Mouse (Mus musculus): ENCODE results near the gene Synj1.

Synj1 gene

DNA sequence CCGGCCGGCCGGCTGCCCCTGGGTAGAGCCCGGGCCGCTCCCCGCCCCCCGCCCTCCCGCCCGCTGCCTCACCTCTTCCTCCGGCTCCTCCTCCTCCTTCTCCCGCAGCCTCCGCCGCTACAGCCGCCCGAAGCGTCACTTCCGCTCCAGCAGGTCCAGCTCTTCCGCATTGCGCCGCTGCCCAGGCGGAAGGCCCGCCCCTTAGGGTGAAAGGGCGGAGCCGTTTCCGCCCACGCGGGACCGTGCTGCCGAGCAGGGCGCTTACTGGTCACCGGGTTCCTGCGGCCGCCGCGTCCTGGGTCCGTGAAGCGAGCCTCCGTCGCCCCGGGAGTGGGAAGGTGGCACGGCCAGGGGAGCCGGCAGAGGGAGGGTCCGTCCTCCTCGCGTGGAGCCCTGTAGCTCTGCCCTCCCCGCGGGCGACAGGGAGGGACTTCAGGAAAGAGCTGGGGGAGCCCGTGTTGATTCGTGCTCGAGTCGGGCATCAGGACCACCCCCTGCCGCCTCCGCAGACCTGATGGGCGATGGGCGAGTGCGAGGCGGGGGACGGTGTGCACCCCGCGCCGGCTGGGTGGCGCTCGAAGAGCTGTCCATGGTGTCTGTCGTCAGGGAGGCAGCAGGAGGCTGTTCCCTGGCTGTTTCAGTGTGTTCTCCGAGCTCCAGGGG, at the start of gene Synj1:
Gene Synj1 (minus strand): TSS at position 288 of the 663 bp plus-strand sequence.
- DNase-seq (ENCODE audit: low spot score in 2 of 2): peak; percentile 86 to 91

DNA sequence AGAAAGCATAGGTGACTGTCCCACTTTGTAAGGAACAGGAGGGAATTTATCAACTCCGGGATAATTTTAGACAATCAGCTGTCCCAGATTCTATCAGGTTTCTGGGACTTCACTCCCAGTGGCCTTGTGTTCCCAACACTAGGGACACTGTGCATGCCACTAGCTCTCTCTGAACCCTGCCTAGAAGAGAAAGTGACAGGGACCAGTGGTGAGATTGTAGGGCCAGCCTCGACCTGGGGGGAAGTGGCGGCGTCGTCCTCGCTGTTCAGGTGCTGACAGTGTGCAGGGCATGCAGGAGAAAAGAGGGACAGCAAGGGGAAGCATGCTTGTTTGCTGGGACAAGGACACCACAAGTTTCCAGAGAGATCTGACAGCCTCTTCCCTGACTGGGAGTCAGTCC, 46.6 kb upstream of the Synj1 start:
- no peak for DNase-seq (ENCODE audit: low spot score in 2 of 2)

DNA sequence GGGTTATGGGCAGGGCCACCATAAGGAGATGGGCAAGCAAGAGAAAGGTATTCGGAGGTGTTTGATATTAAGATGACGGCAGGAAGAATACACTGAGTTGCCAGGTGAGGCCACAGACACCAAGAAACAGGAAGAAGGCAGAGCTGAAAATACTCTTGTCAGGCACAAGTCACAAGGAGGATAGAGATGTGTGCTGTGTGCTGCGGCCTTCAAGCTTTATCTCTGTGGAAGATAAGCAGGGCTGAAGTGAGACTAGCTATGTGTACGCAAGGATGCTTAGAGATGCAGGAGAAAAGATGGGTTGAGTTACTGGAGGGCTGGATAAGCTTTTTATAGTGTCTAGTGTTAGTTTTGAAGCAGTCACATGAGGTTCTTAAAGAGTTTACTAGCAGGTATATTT, 46.2 kb upstream of the Synj1 start:
- DNase-seq (ENCODE audit: low spot score in 2 of 2): no peak

DNA sequence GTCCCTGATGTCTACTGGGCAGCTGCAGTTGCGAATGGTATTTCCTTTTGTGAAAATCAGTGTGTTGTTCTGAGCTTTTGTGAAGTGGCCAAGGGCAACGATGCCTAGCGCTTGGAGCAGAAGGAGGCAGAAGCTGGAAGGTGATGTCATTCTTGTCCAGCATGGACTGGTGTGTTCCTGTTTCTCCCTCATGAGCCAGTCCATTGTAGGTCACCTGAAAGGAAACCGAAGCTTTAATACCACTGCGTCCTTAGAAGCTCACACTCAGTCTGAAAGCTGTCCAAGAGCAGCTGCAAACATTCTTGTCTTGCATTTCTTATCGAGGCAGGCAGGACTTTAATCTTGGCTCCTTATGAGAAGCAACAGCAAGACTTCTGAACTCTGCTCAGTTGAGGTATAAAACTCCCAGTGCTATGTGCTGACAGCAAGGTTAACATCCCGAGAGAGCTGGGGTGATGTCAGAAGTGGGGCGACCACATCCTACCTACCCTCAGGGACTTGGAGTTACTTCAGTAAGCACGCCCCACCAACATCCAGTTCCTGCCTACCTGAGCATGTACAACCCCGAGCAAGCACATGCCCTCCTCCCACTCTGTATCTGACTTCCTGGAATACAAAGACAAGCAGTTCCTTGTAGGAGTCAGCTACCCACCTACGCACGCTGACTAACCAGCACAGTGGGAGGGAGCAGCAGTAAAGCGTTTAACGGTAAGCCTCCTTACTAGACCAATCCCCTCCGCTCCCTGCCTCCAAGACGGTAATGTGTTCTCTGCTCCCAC, 45.1 kb upstream of the Synj1 start:
- peak in 1 of 2 experiments; percentile 54 for DNase-seq (ENCODE audit: low spot score in 2 of 2)

DNA sequence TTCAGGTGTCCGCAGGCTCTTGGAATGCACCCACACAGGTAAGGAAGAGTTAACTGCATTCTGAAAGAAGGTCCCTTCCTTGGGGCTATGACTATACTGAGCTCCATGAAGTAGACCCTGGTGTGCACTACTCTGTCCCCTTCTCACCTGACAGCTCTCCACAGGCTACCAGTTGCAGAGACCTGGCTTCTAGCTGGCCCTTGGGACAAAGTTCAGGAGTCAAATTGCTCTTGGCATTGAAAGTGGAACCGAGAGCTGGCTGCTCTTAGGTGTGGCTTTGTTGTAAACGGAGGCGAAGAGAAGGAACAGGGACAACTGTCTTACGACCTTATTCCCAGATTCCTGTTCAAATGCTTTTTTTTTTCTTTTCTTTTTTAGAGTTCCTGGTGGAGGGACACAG, 44.0 kb upstream of the Synj1 start:
- DNase-seq (ENCODE audit: low spot score in 2 of 2): no peak

DNA sequence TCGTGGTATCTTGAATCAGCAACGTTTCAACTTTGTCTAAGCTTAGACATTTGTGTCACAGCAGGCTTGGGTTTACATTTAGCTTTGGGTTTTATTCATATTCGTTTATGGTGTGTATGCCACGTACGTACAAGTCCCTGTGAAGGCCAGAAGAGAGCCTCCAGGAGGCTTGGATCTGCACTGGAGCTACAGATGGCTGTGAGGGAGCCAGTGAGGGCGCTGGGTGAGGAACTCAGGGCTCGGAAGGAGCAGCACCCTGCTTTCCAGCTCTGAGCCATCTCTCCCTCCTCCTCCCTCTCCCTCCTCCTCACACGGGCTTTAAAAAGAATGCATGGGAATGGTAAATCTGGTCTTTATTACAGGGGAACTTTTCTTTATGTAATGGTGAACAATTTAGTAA, 42.5 kb upstream of the Synj1 start:
- no peak for DNase-seq (ENCODE audit: low spot score in 2 of 2)

DNA sequence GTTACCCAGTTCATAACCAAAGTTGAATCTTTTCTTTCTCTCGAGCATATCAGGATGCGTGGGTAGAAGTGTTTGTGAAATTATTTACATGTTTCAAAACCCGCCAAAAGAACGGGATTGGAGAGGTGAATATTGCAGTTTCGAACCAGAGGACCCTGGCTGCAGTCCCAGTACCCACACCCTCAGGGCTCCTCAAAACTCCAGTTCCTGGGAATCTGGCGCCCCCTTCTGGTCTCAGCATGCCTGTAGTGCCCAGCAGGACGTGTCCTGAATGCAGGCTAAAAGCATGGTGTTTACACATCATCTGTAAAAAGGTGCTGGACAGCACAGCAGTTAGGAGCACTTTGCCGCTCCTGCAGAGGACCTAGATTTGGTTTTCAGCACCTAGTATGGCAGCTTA, 34.4 kb upstream of the Synj1 start:
- peak; percentile 34 to 57 for DNase-seq (ENCODE audit: low spot score in 2 of 2)

DNA sequence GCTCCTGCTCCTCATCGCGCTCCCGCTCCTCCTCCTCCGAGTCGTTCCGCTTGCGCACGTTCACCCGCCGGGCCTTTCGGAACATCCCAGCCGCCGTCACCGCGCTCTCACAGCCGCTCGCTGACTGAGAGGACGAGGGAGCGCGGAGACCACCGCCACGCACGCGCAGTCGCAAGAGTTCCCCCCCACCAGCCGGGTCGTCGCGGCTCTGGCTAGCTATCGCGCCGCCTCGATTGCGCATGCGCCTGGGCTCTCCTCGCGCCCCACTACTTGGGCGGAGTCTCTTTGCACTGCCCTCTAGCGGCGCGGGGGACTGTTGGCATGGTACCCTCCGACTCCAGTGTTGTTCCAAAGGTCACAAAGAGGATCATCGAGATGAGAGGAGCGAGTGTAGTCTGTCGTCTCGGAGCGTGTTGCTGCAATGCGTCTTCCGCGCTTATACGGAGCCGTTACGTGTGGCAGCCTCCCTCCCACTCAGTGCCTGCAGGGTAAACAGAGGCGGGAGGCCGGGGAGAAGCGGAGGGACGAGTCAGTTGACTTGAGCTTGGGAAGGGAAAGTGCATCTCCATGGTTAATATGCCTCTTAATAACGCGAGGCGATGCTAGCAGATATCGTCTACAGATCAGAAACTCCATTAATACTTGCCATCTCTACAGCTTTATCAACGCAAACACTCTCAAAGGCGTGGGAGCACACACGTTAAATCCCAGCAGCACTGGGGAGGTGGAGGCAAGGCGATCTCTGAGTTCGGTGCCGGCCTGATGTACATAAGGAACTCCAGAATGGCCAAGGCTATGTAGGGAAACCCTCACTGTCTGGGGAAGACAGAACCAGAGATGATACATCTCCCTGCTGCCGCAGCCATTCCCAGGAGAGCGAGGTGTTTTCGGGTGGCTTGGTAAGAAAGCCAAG, 33.4 kb upstream of the Synj1 start, which contains the start of gene Paxbp1:
Gene Paxbp1 (minus strand): TSS at position 274 of the 913 bp plus-strand sequence.
- DNase-seq (ENCODE audit: low spot score in 2 of 2): peak; percentile 97 to 98

DNA sequence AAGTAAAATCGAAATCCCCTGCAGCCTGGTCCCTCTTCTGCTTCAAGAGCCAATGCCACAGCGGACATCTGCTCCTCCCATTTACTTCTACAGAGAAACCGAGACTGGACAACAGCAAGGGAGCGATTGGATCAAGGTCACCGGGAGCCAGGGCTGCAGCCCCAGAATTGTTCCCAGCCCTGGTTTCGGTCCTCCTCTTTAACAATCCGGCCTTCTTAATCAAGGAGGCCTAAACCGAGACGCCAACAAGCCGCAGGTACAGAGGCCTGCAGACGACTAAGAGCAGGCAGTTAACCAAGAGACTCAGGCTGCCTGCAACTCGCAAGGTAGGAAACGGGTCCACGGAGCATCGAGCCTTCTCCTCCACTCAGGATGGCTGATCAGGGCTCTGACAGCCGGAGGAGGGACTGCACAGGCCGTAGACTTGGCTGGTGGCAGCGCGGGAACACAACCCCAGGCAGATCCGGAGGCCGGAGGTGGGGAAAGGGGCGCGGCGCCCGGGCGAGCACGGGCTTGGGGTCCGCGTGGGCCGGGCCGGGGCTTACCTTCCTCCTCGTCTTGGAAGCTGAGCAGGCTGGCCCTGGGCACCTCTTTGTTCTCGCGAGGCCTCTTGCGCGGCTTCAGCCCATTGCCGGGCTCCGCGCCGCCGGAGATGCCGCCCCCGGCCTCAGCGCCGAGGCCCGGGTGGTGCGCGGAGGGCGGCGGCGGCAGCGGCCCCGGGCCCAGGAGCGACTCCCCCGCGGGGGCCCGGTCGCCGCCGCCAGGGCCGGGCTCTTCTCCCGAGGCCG, 32.5 kb upstream of the Synj1 start:
- DNase-seq (ENCODE audit: low spot score in 2 of 2): peak; percentile 56 to 67

DNA sequence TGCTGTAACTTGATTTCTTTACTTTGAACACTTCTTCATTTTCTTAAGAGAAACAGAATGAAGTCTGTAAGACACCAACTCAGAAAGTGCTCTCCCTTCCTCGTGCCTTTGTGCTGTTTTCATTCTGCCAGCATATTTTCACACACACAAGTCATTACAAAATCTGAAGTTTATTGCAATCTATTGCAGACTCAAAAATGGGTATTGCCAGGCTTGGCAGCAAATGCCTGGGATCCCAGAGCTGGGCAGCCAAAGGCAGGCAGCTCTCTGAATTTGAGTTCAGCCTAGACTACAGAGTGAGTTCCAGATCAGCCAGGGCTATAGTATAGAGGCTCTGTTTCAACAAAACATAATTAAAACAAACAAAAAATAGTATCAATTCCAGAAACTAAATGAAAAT, 31.5 kb upstream of the Synj1 start:
- no peak for DNase-seq (ENCODE audit: low spot score in 2 of 2)

DNA sequence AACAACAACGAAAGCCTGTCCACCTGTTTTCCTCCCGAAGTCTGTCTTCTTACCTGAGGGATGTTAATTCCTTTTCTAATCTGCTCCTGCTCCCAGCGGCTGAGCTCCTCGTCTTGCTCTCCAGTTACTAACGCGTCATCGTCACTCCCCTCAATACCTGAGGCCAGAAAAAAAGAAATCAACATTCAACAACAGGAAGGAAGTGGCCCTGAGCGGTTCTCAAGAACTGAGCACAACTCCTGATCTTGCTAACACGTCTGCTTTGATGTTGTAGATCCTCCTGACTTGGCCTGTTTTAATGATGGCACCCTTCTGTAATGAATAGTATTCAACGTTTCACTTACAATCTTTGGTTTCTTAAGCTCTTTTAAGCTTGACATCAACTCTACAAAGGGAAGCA, 24.8 kb upstream of the Synj1 start:
- no peak for DNase-seq (ENCODE audit: low spot score in 2 of 2)

DNA sequence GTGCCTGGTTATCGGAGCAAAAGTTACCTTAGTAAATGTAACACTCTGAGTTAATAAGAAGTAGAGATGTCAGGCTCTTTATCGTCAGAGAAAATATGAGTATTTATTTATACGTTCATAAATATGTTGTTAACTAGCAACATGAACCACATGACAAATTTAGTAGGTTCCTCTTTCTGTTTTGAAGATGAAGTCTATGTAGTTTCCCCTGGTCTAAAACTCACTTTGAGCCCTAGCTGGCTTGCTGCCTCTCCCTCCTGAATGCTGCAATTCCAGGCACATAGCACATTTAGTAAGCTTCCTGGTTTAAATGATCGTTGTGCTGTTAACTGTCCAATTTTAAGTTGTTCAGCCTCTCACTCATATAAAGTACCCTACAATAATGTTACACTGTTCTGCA, 19.6 kb upstream of the Synj1 start:
- DNase-seq (ENCODE audit: low spot score in 2 of 2): no peak

DNA sequence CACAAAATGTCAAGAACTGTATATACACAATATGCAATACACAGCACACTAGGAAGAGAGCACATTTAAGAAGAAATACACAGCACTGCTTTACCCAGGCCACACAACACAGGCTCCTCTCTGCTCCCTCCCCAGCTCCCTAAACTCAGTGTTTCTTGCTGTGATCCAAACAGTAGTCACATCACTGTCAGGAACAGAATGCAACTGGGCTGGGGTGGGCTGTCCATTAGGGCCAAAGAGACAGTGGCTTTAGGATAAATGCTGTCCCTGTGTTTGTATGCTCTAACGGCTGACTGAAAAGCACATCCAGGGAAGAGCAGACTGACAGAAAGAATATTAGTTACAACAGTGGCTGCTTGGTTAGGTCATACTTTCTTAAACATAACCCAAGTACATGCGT, 18.8 kb upstream of the Synj1 start:
- no peak for DNase-seq (ENCODE audit: low spot score in 2 of 2)

DNA sequence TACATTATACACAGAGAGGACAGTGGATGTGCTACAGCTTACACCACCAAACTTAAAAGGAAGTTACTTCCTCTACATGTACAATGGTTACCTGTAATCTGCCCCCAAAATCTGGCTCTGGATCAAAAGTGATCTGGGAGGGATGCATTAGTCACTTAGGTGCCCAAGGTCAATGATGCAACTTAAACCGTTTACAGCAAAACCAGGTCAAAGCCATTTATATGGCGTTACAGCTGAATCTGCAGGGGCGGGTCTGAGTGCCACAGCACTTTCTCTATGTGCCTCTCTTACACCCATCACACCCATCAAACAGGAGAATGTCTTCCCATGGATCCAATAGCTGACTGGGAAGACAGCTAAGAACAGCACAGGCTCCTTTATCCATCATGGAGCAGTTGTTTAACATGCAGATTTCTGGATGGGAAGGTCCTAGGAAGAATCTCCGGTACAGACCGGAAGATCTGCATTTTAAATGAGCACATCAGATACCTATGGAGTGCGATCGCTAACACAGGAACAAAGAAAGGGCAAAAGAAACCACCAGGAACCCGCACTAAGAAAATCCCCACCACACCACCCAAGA, 18.1 kb upstream of the Synj1 start:
- DNase-seq (ENCODE audit: low spot score in 2 of 2): no peak

DNA sequence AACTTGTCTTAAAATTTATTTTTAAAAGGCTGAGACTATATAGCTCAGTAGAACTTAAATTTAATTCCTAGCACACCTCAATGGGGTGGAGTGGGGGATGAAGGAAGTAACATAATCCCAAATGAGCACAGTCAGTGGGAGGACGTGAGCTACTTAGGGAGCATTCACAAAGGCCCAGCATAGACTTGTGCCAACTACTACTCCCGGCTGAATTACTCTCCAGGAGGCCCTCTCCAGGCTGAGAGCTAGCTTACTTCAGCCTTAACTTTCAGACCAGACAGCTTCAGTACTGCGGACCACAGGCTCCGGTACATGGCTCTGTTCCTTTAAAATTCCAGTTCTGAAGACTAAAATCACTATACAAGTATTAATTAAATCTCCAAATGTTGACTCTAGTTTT, 15.2 kb upstream of the Synj1 start:
- no peak for DNase-seq (ENCODE audit: low spot score in 2 of 2)

DNA sequence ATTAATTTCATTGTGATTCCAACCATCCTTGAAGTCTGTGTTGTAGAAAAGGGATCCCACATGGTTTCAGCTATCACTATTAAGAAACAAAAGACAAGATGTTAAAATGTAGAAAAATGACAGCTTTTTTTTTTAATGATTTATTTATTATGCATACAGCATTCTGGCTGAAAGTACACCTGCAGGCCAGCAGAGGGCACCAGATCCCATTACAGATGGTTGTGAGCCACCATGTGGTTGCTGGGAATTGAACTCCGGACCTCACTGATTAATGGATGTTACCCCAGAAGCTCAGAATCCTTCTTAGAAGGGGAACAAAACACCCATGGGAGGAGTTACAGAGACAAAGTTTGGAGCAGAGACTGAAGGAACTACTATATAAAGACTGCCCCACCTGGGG, 12.3 kb upstream of the Synj1 start:
- peak in 1 of 2 experiments; percentile 26 for DNase-seq (ENCODE audit: low spot score in 2 of 2)

DNA sequence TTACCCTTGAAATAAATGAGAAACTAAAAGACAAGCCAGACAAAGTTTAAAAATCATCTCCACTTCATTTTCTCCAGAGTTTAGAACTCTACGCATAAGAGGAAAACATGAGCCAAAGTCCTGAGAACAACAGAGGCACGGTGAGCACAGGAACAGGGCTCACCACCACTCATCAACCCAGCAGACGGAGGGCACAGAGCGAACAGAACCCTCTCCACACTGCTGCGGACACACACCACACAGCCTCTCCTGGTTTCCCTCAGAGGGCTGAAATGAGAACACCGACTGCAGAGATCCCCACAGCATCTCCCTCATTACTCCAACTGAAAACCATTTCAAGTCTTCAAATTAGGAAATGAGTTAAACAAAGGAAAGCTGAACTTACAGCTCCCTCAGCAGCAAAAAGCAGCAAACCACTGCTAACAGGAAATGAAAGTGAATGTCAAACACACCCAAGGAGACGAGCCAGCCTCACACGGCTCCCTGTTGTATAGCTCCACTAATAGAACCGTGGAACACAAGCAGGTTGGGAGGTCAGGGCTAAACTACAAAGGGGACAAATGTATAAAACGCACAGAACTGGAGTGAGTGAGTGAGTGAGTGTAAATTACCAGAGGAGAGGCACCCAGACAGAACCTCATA, 9.9 kb upstream of the Synj1 start:
- no peak for DNase-seq (ENCODE audit: low spot score in 2 of 2)

DNA sequence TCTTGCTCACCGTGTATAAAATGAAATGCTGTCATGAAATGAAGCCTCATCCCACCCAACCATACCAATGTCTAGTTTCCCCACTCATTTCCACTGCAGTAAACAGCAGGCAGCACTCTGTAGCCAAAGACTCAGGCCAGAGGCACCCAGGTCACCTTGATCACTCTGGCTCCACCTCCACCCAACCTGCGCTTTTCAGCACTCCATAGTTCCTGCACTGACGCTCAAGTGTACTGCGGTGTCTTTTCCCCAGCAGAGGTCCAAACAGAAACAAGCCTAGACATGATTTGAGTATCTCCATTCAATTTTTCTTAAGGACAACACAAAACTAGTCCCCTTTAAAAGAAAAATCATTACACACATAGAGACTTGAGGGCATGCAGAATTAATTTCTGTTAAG, 8.4 kb upstream of the Synj1 start:
- DNase-seq (ENCODE audit: low spot score in 2 of 2): no peak

DNA sequence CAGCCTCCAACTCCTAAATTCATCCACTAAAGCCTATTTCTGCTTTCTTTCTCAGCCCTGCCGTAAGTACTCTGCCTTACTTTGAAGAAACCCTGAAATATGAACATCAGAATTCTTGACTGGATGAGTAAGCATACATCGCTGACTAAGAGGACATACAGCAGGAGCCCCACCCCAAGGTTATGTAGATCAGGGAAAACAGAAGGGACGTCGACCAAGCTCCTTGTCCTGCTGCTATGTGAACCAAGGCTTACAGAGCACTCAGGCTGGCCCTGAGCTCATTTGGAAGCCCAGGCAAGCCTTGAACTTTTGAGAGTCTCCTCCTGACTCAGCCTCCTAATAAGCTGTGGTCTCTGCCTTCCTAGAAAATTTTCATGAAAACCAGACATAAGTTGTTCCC, 4.7 kb upstream of the Synj1 start:
- no peak for DNase-seq (ENCODE audit: low spot score in 2 of 2)

DNA sequence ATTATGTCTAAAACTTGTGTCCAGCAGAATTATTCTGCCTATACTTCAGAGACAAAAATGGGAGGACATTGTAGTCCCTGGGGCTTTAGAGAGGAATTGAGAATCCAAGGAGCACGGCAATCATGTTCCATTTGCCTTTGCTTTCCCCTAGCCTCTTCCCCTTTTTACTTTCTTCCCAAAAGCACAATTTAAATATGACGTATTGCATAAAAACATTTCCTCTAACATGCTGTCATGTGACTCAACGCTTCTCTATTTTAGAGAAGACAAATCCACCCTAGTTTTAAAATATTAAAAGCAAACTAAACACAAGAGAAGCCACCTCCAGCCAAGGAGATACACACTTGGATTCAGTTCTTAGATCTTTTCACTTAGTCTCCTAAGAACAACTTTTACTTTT, 739 bp upstream of the Synj1 start:
- no peak for DNase-seq (ENCODE audit: low spot score in 2 of 2)

DNA sequence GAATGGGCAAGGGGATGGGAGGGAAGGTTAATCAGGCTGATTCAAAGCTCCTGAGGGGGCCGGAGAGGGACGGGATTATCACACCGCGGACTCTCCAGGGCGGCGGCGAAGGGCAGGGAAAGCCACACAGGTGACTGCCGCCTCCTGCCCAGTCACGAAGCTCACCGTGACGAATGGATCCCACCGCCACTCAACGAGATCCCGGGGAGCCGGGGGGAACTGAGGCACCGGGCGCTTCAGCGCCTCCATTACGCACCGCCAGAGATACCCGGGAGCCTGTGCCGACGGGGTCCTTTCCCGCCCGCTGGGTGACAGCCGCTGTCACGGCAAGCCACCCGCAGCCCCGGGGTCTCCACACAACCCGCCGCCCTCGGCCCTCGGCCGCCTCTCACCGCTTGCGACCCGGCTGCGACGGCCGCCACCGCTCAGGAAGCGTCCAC, 507 bp downstream of the Synj1 start:
- no peak for DNase-seq (ENCODE audit: low spot score in 2 of 2)

Measured in natural killer cell, adult 2 months (primary cell).